Mouse (Mus musculus): ENCODE data around the gene Lipe.

Lipe gene

GRCm38 (mm10) chr7:25387811-25388440 lies 10.6 kb downstream of the Lipe start:
- no peak for DNase-seq (ENCODE audit: extremely low read depth, low read depth, low spot score)

GRCm38 (mm10) chr7:25385850-25386555 lies 12.5 kb downstream of the Lipe start:
- no peak for DNase-seq (ENCODE audit: extremely low read depth, low read depth, low spot score)

GRCm38 (mm10) chr7:25385259-25385658 lies 13.3 kb downstream of the Lipe start:
- no peak for DNase-seq (ENCODE audit: extremely low read depth, low read depth, low spot score)

- DNase-seq (ENCODE audit: extremely low read depth, low read depth, low spot score): no peak
Observed at GRCm38 (mm10) chr7:25384818-25385217, 13.7 kb downstream of the Lipe start.

- DNase-seq (ENCODE audit: extremely low read depth, low read depth, low spot score): no peak
Observed at GRCm38 (mm10) chr7:25384318-25384717, 14.2 kb downstream of the Lipe start.

DNA sequence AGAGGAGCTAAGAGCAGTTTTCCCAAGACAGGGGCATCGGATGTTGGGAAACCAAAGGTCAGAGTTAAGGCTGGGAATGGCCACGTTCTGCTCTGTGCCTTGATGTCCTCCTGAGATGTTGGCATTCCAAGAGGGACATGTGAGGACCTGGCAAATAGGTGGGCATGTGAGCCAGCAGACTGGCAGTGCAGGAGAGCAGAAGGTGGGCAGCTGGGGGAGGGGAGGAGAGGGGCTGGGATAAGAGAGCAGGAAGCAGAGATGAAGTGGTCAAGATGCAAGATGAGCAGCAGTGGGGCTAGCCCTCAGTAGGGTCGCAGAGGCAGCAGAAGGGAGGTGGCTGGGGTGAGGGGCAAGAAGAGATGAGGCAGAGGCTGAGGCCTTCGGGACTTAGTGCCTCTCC lies 14.6 kb downstream of the Lipe start:
- DNase-seq (ENCODE audit: extremely low read depth, low read depth, low spot score): no peak

DNA sequence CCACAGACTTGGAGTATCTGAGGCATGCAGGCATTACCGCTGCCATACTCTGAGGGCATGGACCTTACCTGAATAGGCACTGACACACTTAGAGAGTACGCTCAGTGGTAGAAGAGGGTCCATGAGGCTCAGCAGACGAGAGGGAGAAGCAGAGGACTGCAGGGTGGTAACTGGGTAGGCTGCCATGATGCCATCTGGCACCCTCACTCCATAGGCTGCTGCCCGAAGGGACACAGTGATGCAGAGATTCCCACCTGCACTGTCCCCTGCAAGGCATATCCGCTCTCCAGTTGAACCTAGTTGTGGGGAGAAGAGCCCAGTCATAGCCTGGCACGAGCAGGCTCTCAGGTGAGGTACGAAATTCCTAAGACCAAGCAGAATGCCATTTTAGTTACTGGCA lies 15.1 kb downstream of the Lipe start:
- no peak for DNase-seq (ENCODE audit: extremely low read depth, low read depth, low spot score)

DNA sequence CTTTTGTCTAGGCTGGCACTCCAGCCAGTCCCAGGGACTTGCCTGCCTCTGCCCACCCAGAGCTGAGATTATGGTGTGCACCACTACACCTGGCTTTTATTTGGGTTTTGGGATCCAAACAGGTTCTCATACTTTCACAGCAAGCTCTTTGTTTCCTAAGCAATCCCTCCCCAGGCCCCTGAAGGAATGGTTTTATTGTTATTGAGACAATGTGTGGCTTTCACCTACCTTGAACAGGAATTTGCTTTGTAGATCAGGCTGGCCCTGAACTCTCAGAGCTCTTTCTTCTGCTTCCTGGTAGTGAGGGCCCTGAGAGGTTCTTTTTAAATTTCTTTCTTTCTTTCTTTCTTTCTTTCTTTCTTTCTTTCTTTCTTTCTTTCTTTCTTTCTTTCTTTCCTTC lies 16.0 kb downstream of the Lipe start:
- no peak for DNase-seq (ENCODE audit: extremely low read depth, low read depth, low spot score)

GRCm38 (mm10) chr7:25381284-25381680 lies 17.2 kb downstream of the Lipe start:
- no peak for DNase-seq (ENCODE audit: extremely low read depth, low read depth, low spot score)

DNA sequence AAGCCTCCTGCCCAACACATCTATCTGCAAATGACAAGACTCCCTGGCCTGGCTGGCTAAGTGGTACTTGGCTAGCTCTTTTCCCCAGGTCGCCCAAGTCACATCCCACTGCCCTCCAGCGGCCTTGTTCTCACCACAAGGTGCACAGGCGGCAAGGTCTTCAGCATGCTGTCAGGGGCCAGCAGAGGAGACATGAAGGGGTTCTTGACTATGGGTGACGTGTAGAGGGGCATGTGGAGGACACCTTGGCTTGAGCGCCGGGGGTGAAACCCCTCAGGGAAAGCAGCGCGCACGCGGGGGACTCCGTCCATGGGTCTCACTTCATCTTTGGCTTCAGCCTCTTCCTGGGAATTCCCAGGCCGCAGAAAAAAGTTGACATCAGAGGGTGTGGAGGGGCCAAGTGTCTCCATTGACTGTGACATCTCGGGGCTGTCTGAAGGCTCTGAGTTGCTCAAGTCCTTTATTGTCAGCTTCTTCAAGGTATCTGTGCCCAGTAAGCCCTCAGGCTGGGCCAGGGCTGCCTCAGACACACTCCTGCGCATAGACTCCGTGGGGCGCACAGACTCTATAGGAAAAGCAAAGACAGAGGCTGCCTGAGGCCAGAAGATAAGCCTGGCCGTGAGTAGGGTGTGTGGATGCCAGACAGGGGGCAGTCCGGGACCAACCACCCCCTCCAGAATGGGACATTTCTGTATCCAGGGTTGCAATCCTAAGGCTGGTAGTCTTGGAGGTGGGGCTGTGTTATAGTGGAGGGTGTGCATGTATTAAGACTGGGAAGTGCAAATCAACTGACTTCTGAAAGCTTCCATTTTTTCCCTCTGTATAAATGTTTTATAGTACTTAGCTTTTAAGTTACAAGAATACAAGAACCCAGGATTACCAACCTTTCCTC lies 17.9 kb downstream of the Lipe start:
- DNase-seq (ENCODE audit: extremely low read depth, low read depth, low spot score): no peak

GRCm38 (mm10) chr7:25379551-25380351 lies 18.8 kb downstream of the Lipe start:
- no peak for DNase-seq (ENCODE audit: extremely low read depth, low read depth, low spot score)

GRCm38 (mm10) chr7:25378181-25379100 lies 20.1 kb downstream of the Lipe start:
- no peak for DNase-seq (ENCODE audit: extremely low read depth, low read depth, low spot score)

DNA sequence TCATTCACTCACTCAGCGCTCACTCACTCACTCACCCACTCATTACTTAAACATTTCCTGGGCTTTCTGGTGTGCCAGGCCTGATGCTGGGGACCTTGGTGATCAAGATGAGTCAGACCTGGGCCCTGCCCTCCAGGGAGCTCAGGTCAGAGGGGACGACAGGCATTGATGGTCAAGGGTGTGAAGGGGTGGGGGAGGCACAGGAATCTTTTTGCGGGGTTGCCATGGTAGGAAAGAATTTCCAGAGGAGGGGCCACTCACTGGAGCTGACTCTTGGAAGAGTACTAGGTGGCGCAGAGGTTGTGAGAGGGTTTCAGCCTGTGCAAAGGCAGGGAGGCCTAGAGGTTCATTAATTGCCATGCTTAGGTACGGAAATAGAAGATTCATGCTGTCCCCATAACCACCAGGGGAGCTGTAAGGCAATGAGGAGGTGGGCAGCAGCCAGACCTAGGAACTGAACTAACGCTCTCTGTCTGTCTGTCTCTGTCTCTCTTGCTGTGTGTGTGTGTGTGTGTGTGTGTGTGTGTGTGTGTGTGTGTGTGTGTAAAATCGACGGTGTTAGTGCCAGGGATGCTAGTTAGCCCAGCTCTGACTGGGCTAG lies 21.3 kb downstream of the Lipe start:
- no peak for DNase-seq (ENCODE audit: extremely low read depth, low read depth, low spot score)

DNA sequence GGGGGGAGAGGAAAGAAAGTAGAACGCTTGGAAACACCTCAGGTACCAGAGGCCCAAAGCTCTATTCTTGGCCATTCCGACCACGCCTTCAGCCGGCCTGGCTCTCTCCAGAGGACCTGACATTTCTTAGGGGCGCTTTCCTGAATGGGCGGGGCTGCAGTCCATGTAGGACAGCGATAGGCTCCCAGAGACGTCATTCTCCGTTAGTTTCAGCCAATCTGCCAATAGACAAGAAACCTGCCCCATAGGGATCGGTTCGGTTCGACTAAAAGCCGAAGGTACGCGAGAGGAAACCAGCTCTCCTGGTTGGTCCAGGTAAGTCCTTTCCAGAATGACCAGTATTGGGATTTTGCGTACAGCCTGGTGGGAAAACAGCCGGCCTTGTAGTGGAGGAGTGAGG lies 22.0 kb downstream of the Lipe start:
- peak; percentile 42 for DNase-seq (ENCODE audit: extremely low read depth, low read depth, low spot score)

GRCm38 (mm10) chr7:25372441-25372840 lies 26.1 kb downstream of the Lipe start:
- DNase-seq (ENCODE audit: extremely low read depth, low read depth, low spot score): peak; percentile 47

DNA sequence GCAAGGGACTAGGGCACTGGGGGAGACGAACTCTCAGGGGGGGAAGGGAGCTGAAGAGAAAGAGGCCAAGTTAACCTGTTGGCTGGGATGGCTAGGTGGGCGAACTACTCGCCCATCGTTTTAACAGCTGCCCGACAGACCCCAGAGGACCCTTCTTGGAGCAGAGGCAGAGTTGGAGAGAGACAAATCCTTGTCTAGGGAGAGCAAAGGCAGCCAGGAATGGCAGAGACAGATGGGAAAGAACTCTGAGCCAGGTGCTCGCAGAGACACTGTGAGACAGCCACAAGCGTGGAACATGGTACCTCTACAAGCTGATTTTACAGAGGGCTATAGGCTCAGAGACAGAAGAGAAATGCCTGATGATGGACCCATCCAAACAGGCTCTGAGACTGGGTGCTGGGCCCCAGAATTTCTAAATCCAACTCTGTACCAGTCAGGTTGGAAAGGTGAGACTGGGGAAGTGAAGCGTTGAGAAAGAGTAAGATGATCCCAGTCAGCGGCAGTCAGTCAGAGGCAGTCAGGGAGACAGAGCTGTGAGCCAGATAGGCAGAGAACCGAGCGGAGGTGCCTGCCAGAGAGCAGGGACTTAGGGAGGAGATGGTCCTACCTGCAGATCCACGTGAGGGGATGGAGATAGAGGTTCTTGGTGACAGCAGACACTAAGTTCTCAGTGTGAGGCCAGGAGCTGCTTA lies 29.3 kb downstream of the Lipe start, which contains the start of gene Cnfn:
Gene Cnfn (minus strand): TSS at position 667 of the 692 bp plus-strand sequence.
- DNase-seq (ENCODE audit: extremely low read depth, low read depth, low spot score): no peak

GRCm38 (mm10) chr7:25368333-25368732 lies 30.2 kb downstream of the Lipe start:
- no peak for DNase-seq (ENCODE audit: extremely low read depth, low read depth, low spot score)

GRCm38 (mm10) chr7:25367632-25368293 lies 30.7 kb downstream of the Lipe start:
- no peak for DNase-seq (ENCODE audit: extremely low read depth, low read depth, low spot score)

Data from fat pad, adult 2 months (tissue).